Mouse (Mus musculus): ENCODE results near the gene Kirrel3.

- no peak for TF ChIP-seq GATA1 (IDR thresholded peaks at IDR 0.05; ENCODE audit: low read length)
- TF ChIP-seq TAL1 (IDR thresholded peaks at IDR 0.05; ENCODE audit: low read length): no peak
These were observed 453.9 kb downstream of the Kirrel3 start for GRCm38 (mm10) chr9:34939621-34940020.
